In the genomic region with DNA sequence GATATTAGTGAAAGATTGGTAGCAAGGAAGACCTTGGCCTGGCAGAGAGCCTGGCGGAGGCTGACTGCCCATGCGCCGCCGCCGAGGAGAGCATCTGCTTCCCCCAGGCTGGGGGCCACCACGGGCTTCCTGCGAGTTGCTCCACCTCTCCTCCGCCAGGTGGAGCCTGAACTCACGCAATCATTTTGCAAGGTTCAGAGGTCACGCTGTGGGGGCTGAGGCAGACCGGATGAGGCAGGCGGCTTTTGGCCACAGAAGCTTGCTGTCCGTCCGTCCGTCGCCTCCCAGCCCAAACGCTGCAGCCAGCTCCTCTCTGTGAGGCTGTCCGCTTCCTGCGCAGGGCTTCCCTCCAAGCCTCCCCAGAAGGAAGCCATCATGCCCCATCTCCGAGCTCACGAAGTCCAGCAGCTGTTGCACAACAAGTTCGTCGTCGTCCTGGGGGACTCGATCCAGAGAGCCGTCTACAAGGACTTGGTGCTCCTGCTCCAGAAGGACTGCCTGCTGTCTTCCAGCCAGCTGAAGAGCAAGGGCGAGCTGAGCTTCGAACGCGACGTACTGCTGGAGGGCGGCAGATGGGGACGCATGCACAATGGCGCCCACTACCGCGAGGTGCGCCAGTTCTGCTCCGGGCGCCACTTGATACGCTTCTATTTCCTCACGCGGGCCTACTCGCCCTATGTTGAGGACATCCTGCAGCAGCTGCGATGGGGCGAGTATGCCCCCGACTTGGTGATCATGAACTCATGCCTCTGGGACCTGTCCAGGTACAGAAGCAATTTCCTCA, we compare ENCODE assay signal across 15 mouse cellular contexts.
"Had no signal": no experiment of that assay in that cellular context is flagged by ENCODE, and none has a peak within 500 bp of the region (broad histone marks: within the 10 kb centered on the region; RNA-seq: fewer than 3 reads in every experiment).

No protein-coding gene starts in this region.

- H3K27me3 ChIP-seq: limb, embryonic 12.5 days; liver, embryonic 13.5 days; lung, embryonic 15.5 days; midbrain, embryonic 15.5 days; neural tube, embryonic 13.5 days had no signal

- DNase-seq: kidney, adult 18-20 months; kidney, postnatal 10 days; kidney, postnatal 4 days; layer of hippocampus, postnatal 36 days; liver; liver, embryonic 13.5 days; retina, postnatal 1 day; right cerebral cortex, postnatal 4 days; spleen, adult 18-20 months had no signal

- H3K4me1 ChIP-seq: limb, embryonic 12.5 days; liver, embryonic 13.5 days; lung, embryonic 15.5 days; midbrain, embryonic 15.5 days; neural tube, embryonic 13.5 days had no signal

- H3K4me3 ChIP-seq: layer of hippocampus, adult 2 months; limb, embryonic 12.5 days; liver, embryonic 13.5 days; lung, embryonic 15.5 days; midbrain, embryonic 15.5 days; neural tube, embryonic 13.5 days had no signal

- H3K9me3 ChIP-seq: liver, embryonic 13.5 days; lung, embryonic 15.5 days; midbrain, embryonic 15.5 days had no signal

- ATAC-seq: liver, postnatal 0 days; midbrain, embryonic 15.5 days had no signal

- H3K36me3 ChIP-seq: limb, embryonic 12.5 days; liver, embryonic 13.5 days; lung, embryonic 15.5 days; midbrain, embryonic 15.5 days; neural tube, embryonic 13.5 days had no signal
